Mouse (Mus musculus): ENCODE results near the gene Apip.

DNA sequence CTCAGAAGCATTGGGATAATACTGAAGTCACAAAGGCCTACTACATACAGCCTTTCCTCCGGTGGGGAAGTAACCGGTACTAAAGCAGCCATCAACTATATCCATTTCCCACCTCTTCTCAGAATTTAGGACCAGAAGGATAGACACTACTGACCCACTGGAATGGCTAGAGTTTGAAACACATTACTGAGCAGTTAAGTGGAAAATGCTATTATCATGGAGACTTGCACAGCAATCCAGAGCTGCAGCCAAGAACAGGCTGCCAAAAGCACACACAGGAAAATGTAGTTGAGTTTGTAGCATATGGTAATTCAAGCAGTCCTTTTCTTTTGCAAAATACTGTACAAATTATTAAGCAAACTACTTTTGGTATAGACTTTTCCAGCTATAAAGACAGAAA, 28.2 kb upstream of the Apip start:
- TF ChIP-seq CTCF (IDR thresholded peaks at IDR 0.05; ENCODE audit: low read depth, low read length) (no peak), POLR2A (IDR thresholded peaks at IDR 0.05; ENCODE audit: extremely low read depth, insufficient read depth, low read length) (no peak)

Measured in liver, adult 2 months (tissue).